Mouse (Mus musculus) ES-E14 (cell line): ENCODE data around the gene P4ha1. TPM values are rescaled to one million over a fixed set of nuclear protein-coding genes. Genes with fewer than 3 reads are reported as not detected.

Experiments
- DNase-seq: peaks from one replicate; pipeline ENCODE4 v3.0.0-alpha.2; 2013; ENCODE audit warnings: low read depth, low spot score
- H3K27ac ChIP-seq: 2 replicates; pipeline ENCODE4 v1.5.1; 2012; ENCODE audit warnings: low read depth, mild to moderate bottlenecking, low read length, moderate library complexity, mixed read lengths; ENCODE audit not compliant: poor library complexity, insufficient read depth, severe bottlenecking
- H3K36me3 ChIP-seq: 2 replicates; pipeline ENCODE4 v1.6.1; 2012; ENCODE audit warnings: mild to moderate bottlenecking, low read length, moderate library complexity, mixed read lengths; ENCODE audit not compliant: control insufficient read depth, poor library complexity, insufficient read depth, severe bottlenecking
- H3K4me1 ChIP-seq, 2 experiments: fragments of 150-350 bp in 1 of 2; sonication (generic) in 1 of 2; 2 replicates each; pipeline ENCODE4 v1.6.1; 2012; ENCODE audit warnings: low read length in 2 of 2, mild to moderate bottlenecking in 1 of 2, mixed read lengths in 1 of 2; ENCODE audit not compliant: control insufficient read depth in 2 of 2, insufficient read depth in 2 of 2, poor library complexity in 1 of 2
- H3K4me3 ChIP-seq, 2 experiments: fragments of 150-350 bp in 1 of 2; sonication (generic) in 1 of 2; 2 replicates each; pipeline ENCODE4 v1.5.1; 2012; ENCODE audit warnings: low read length in 2 of 2, low read depth in 1 of 2, mild to moderate bottlenecking in 1 of 2, mixed read lengths in 1 of 2; ENCODE audit not compliant: insufficient read depth in 1 of 2, poor library complexity in 1 of 2, severe bottlenecking in 1 of 2
- H3K9ac ChIP-seq: 2 replicates; pipeline ENCODE4 v1.6.1; 2012; ENCODE audit warnings: low read depth, mild to moderate bottlenecking, low read length, mixed read lengths; ENCODE audit not compliant: poor library complexity, insufficient read depth, severe bottlenecking
- H3K9me3 ChIP-seq: fragments of 150-350 bp; sonication (generic); 2 replicates; pipeline ENCODE4 v1.6.1; 2012; ENCODE audit warnings: low read depth, mild to moderate bottlenecking, low read length; ENCODE audit not compliant: control insufficient read depth, insufficient read depth
- CHD2 ChIP-seq: IDR thresholded peaks from 2 replicates; pipeline ENCODE4 v1.6.1; 2014; ENCODE audit warnings: mild to moderate bottlenecking, low read depth, low read length, inconsistent platforms
- HCFC1 ChIP-seq: IDR thresholded peaks from 2 replicates; pipeline ENCODE4 v1.6.1; 2012; ENCODE audit warnings: low read length, inconsistent platforms, borderline replicate concordance; ENCODE audit not compliant: insufficient read depth
- MAFK ChIP-seq: IDR thresholded peaks from 2 replicates; pipeline ENCODE4 v1.6.1; 2014; ENCODE audit warnings: mild to moderate bottlenecking, low read depth, low read length, inconsistent platforms; ENCODE audit not compliant: insufficient read depth
- ZC3H11A ChIP-seq: IDR thresholded peaks from 2 replicates; pipeline ENCODE4 v1.6.1; 2012; ENCODE audit warnings: low read depth, mild to moderate bottlenecking, inconsistent platforms, low read length, borderline replicate concordance
- ZNF384 ChIP-seq: IDR thresholded peaks from 2 replicates; pipeline ENCODE4 v1.6.1; 2012; ENCODE audit warnings: low read depth, low read length, inconsistent platforms
- in situ Hi-C, 2 experiments: fragments of 600-800 bp; cut with MboI; formaldehyde crosslinking; loops; one replicate each; pipeline ENCODE4 v1.15.1; 2025; ENCODE audit warnings: low sequenced_read_pairs in 2 of 2, inconsistent platforms in 1 of 2; ENCODE audit not compliant: unreplicated experiment in 2 of 2
- total RNA-seq: library from RNA; depleted of rRNA; stranded (reverse); fragments of 300-350 nt; gene quantifications from 2 replicates; pipeline ENCODE4 v1.2.3, GENCODE M21; 2012

Gene P4ha1
- total RNA-seq, 1 experiment = 73.4 TPM

DNA sequence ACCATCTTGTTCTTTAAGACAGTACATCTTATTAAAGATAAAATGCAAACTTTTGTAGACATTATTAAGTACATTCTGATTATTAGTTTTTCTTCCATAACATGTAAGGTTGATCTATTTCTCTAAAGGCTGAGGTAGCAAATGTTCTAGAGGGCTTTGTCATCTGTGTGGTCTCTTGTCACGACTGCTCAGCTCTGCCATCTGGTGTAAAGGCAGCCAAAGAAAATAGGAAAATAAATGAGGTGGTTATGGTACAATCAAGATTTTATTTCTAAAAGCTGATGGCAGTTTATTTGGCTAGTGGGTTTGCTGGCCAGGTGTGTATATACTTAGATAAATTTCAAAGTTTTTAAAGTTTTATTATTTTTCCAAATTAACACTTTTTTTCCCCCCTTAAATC, 30.0 kb downstream of the P4ha1 start:
- DNase-seq = no peak
- no peak overlapping the region for H3K4me3 ChIP-seq
- peaks cover 8 to 11% of the 10 kb centered on the region in 2 experiments; a peak in 3 of 4 replicates for H3K4me1 ChIP-seq
- in situ Hi-C loops = no loop called here
- H3K36me3 ChIP-seq = peaks cover 12% of the 10 kb centered on the region
- no peak overlapping the region for H3K9ac ChIP-seq
- no peak overlapping the region for H3K27ac ChIP-seq
- no peaks in the 10 kb centered on the region; the same call in 1 of the 2 replicates for H3K9me3 ChIP-seq
- TF ChIP-seq MAFK (no peak), ZC3H11A (no peak), HCFC1 (no peak), ZNF384 (no peak), CHD2 (no peak)

DNA sequence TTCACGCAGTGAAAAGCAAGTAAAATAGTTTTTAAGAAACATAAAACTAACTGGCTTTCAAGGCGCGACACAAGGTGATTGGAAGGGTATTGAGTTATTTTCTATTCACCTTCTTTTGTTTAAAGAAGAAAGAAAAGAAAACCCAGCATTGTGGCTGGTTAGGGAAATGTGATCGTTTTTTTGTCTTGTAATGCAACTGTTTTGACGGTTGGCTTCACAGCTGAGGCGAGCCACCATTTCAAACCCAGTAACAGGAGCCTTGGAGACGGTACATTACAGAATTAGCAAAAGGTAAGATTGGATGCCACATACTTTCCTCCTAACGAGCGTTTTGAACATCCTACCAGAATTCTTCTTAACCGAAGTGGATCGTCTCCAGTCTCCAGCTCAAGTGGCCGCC, 31.0 kb downstream of the P4ha1 start:
- H3K4me1 ChIP-seq = peaks cover 8 to 11% of the 10 kb centered on the region in 2 experiments; a peak in 3 of 4 replicates
- peak overlapping the region; percentile 82 for H3K27ac ChIP-seq
- H3K9ac ChIP-seq = no peak overlapping the region
- H3K36me3 ChIP-seq = peaks cover 8% of the 10 kb centered on the region
- TF ChIP-seq CHD2 = no peak; the same call in 1 of the 2 replicates
- no peak for TF ChIP-seq ZC3H11A
- no peak for TF ChIP-seq ZNF384
- TF ChIP-seq MAFK = no peak
- TF ChIP-seq HCFC1 = no peak
- peak overlapping the region in 1 of 2 experiments; percentile 3; a peak in 1 of 4 replicates for H3K4me3 ChIP-seq
- in situ Hi-C loops = no loop called here
- peak; percentile 47 for DNase-seq
- H3K9me3 ChIP-seq = no peaks in the 10 kb centered on the region; the same call in 1 of the 2 replicates

DNA sequence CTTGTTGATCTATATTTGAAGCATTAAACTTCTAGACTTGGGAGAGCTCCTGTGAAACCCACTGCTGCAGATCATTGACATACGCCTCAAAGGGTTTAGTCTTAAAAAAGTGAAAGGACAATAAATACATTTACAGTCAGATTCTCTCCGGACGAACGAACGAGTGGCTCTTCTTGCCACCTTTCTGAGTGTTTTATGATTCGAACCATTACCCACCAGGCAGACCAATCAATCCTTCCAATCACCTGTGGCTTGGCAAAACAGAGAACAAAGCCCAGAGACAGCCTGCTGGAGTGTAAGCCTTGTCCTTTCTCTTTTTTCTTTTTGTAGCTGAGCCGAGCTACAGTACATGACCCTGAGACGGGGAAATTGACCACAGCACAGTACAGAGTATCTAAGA, 31.9 kb downstream of the P4ha1 start:
- Histone ChIP-seq H3K36me3 (peaks cover 8% of the 10 kb centered on the region), H3K27ac (no peak overlapping the region; the same call in 1 of the 2 replicates), H3K9me3 (no peaks in the 10 kb centered on the region; the same call in 1 of the 2 replicates), H3K4me3 (no peak overlapping the region), H3K9ac (no peak overlapping the region), H3K4me1 (peaks cover 8 to 11% of the 10 kb centered on the region in 2 experiments; a peak in 3 of 4 replicates)
- in situ Hi-C loops = no loop called here
- DNase-seq = no peak
- TF ChIP-seq MAFK (no peak), HCFC1 (no peak)

DNA sequence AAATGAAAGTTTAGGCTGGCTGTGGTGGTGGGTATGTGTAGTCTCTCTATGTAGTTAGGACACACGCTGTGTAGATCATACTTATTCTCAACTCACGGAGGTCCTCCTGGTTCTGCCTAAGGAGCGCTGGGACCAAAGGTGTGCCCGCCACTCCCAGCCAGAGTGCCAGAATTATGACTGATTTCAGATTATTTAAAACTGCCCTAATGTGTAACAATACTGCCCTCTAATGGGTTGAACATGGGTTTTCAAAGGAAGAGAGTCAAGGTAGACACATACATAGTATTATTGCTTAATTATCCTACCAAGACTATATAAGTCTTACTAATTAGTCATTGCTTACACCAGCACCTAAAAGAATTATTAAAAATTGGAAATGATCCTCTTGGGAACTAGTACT, 35.6 kb downstream of the P4ha1 start:
- TF ChIP-seq HCFC1 (no peak), ZC3H11A (no peak), MAFK (no peak), ZNF384 (no peak), CHD2 (no peak)
- Histone ChIP-seq H3K27ac (no peak overlapping the region), H3K4me1 (peaks cover 8 to 9% of the 10 kb centered on the region in 2 experiments; a peak in 3 of 4 replicates), H3K36me3 (peaks cover 8% of the 10 kb centered on the region), H3K4me3 (no peak overlapping the region), H3K9ac (no peak overlapping the region), H3K9me3 (no peaks in the 10 kb centered on the region)
- in situ Hi-C loops = no loop called here
- DNase-seq = no peak

DNA sequence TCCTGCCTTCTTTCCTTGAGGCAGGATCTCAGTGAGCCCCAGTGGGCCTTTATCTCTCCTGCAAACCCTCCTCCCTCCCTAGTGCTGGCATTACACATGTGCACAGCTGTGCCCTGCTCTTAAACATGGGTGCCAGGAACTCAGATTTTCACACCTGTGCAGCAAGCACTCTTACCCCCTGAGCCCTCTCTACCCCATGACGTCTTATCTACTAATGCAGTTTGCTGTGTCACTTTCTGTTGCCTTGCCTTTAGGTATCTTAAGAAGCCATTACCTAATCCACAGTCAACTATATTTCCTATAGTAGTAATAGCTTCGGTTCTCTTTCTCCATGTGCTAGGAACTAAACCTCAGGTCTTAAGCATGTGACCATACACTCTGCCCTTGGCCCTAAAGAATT, 40.1 kb downstream of the P4ha1 start:
- no peak overlapping the region for H3K9ac ChIP-seq
- no peak for DNase-seq
- in situ Hi-C loops = no loop called here
- no peaks in the 10 kb centered on the region for H3K9me3 ChIP-seq
- TF ChIP-seq MAFK = no peak
- TF ChIP-seq ZNF384 = no peak
- no peak for TF ChIP-seq ZC3H11A
- no peak for TF ChIP-seq CHD2
- TF ChIP-seq HCFC1 = no peak
- no peak overlapping the region for H3K27ac ChIP-seq
- H3K36me3 ChIP-seq = peaks cover 19% of the 10 kb centered on the region; the same call in 1 of the 2 replicates
- no peaks in the 10 kb centered on the region; a peak in 1 of 4 replicates for H3K4me1 ChIP-seq
- no peak overlapping the region for H3K4me3 ChIP-seq
